Mouse (Mus musculus): Measurements from ENCODE around the gene Hepacam. TPM values are rescaled to one million over a fixed set of nuclear protein-coding genes. Genes with fewer than 3 reads are reported as not detected.
A peak's percentile ranks its signal among the peaks of the same experiment; 100 is the strongest.

Gene Hepacam
- total RNA-seq, 1 experiment: 0.36 TPM

DNA sequence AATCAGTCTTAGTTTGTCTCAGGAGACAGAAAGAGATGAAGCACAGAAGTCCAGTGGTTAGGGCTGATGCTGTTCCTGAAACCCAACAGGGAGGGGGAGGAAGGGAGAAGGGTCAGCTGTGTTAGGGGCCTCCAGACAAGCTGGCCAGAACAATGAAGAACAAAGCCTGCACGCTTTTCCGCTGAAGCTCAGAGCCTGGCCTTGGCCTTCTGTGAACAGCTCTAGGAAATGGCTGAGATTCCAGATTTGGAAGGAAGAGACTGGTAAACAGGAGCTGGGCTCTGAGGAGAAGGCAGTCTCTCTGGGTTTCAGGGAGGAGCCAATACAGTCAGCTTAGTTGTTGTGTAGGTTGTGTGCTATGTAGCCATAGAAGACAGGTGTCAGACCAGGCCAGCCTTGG lies 33.4 kb downstream of the Hepacam start:
- no peak overlapping the region for H3K27ac ChIP-seq (ENCODE audit: insufficient read depth, low read depth, low read length, poor library complexity, severe bottlenecking)
- no peaks in the 10 kb centered on the region for H3K9me3 ChIP-seq (ENCODE audit: control insufficient read depth, insufficient read depth, low read depth, low read length)
- TF ChIP-seq ZC3H11A (IDR thresholded peaks at IDR 0.05; ENCODE audit: borderline replicate concordance, low read depth, low read length): no peak
- no peak for TF ChIP-seq CHD2 (IDR thresholded peaks at IDR 0.05; ENCODE audit: low read depth, low read length)
- TF ChIP-seq MAFK (IDR thresholded peaks at IDR 0.05; ENCODE audit: insufficient read depth, low read depth, low read length): no peak
- no peak for TF ChIP-seq HCFC1 (IDR thresholded peaks at IDR 0.05; ENCODE audit: borderline replicate concordance, insufficient read depth, low read length)
- no peak for TF ChIP-seq ZNF384 (IDR thresholded peaks at IDR 0.05; ENCODE audit: low read depth, low read length)
- H3K9ac ChIP-seq (ENCODE audit: insufficient read depth, low read depth, low read length, poor library complexity, severe bottlenecking): no peak overlapping the region
- no peaks in the 10 kb centered on the region for H3K36me3 ChIP-seq (ENCODE audit: control insufficient read depth, insufficient read depth, low read length, poor library complexity, severe bottlenecking)
- no peak for DNase-seq (ENCODE audit: low read depth, low spot score)
- H3K4me1 ChIP-seq (ENCODE audit: control insufficient read depth in 2 of 2, insufficient read depth in 2 of 2, low read length in 2 of 2, poor library complexity in 1 of 2): peaks cover 0 to 8% of the 10 kb centered on the region in 2 experiments; a peak in 2 of 4 replicates
- H3K4me3 ChIP-seq (ENCODE audit: insufficient read depth in 1 of 2, low read depth in 1 of 2, low read length in 2 of 2, poor library complexity in 1 of 2, severe bottlenecking in 1 of 2): no peak overlapping the region
- in situ Hi-C loops (cut with MboI; ENCODE audit: low sequenced_read_pairs in 2 of 2, unreplicated experiment in 2 of 2): loop anchor here (25.0 kb wide), 3 partner anchors 212 to 537 kb away; partner anchors contain the start of genes Olfr878 (in 1 of the 2) and Spa17 (in 1 of the 2)

DNA sequence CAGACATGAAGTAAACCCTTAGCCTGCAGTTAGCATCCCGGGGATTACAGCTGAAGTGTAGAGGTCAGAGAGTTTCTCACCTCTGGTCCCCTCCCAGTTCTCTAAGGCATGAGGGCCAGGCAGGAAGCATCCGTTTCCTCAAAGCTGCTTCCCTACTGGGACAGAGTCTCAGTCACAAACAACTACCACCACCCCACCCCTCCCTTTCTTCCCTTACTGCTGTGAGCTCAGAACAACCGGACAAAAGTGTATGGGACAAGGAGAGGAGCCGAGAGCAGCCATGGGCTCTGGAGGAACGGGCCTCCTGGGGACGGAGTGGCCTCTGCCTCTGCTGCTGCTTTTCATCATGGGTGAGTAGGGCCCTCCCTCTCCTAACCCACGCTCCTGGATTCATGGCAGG lies 34.7 kb downstream of the Hepacam start, which contains the start of gene Robo4:
Gene Robo4, plus strand, starts transcription at position 96 of the 400 bp plus-strand sequence.
- Histone ChIP-seq H3K27ac (ENCODE audit: insufficient read depth, low read depth, low read length, poor library complexity, severe bottlenecking) (peak within 1 kb of the TSS; percentile 15; the same call in 1 of the 2 replicates), H3K36me3 (ENCODE audit: control insufficient read depth, insufficient read depth, low read length, poor library complexity, severe bottlenecking) (no peaks in the 10 kb centered on the region), H3K4me1 (ENCODE audit: control insufficient read depth in 2 of 2, insufficient read depth in 2 of 2, low read length in 2 of 2, poor library complexity in 1 of 2) (peaks cover 0 to 8% of the 10 kb centered on the region in 2 experiments; a peak in 2 of 4 replicates), H3K4me3 (ENCODE audit: insufficient read depth in 1 of 2, low read depth in 1 of 2, low read length in 2 of 2, poor library complexity in 1 of 2, severe bottlenecking in 1 of 2) (no peak within 1 kb of the TSS; a peak in 1 of 4 replicates), H3K9ac (ENCODE audit: insufficient read depth, low read depth, low read length, poor library complexity, severe bottlenecking) (no peak within 1 kb of the TSS), H3K9me3 (ENCODE audit: control insufficient read depth, insufficient read depth, low read depth, low read length) (no peaks in the 10 kb centered on the region)
- TF ChIP-seq ZNF384 (IDR thresholded peaks at IDR 0.05; ENCODE audit: low read depth, low read length): no peak
- TF ChIP-seq HCFC1 (IDR thresholded peaks at IDR 0.05; ENCODE audit: borderline replicate concordance, insufficient read depth, low read length): no peak
- no peak for TF ChIP-seq ZC3H11A (IDR thresholded peaks at IDR 0.05; ENCODE audit: borderline replicate concordance, low read depth, low read length)
- TF ChIP-seq MAFK (IDR thresholded peaks at IDR 0.05; ENCODE audit: insufficient read depth, low read depth, low read length): no peak
- TF ChIP-seq CHD2 (IDR thresholded peaks at IDR 0.05; ENCODE audit: low read depth, low read length): no peak
- DNase-seq (ENCODE audit: low read depth, low spot score): no peak
- in situ Hi-C loops (cut with MboI; ENCODE audit: low sequenced_read_pairs in 2 of 2, unreplicated experiment in 2 of 2): loop anchor here (25.0 kb wide), 3 partner anchors 210 to 535 kb away; partner anchors contain the start of genes Olfr878 (in 1 of the 2) and Spa17 (in 1 of the 2)

DNA sequence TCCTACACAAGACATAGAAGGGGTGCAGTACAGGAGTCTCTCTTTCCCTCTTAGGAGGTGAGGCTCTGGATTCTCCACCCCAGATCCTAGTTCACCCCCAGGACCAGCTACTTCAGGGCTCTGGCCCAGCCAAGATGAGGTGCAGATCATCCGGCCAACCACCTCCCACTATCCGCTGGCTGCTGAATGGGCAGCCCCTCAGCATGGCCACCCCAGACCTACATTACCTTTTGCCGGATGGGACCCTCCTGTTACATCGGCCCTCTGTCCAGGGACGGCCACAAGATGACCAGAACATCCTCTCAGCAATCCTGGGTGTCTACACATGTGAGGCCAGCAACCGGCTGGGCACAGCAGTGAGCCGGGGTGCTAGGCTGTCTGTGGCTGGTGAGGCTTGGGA lies 35.4 kb downstream of the Hepacam start:
- TF ChIP-seq ZC3H11A (IDR thresholded peaks at IDR 0.05; ENCODE audit: borderline replicate concordance, low read depth, low read length): no peak
- TF ChIP-seq ZNF384 (IDR thresholded peaks at IDR 0.05; ENCODE audit: low read depth, low read length): no peak
- no peak for TF ChIP-seq HCFC1 (IDR thresholded peaks at IDR 0.05; ENCODE audit: borderline replicate concordance, insufficient read depth, low read length)
- no peak for TF ChIP-seq MAFK (IDR thresholded peaks at IDR 0.05; ENCODE audit: insufficient read depth, low read depth, low read length)
- no peak for TF ChIP-seq CHD2 (IDR thresholded peaks at IDR 0.05; ENCODE audit: low read depth, low read length)
- Histone ChIP-seq H3K27ac (ENCODE audit: insufficient read depth, low read depth, low read length, poor library complexity, severe bottlenecking) (no peak overlapping the region), H3K9ac (ENCODE audit: insufficient read depth, low read depth, low read length, poor library complexity, severe bottlenecking) (no peak overlapping the region), H3K4me3 (ENCODE audit: insufficient read depth in 1 of 2, low read depth in 1 of 2, low read length in 2 of 2, poor library complexity in 1 of 2, severe bottlenecking in 1 of 2) (no peak overlapping the region; a peak in 1 of 4 replicates), H3K9me3 (ENCODE audit: control insufficient read depth, insufficient read depth, low read depth, low read length) (no peaks in the 10 kb centered on the region), H3K36me3 (ENCODE audit: control insufficient read depth, insufficient read depth, low read length, poor library complexity, severe bottlenecking) (no peaks in the 10 kb centered on the region), H3K4me1 (ENCODE audit: control insufficient read depth in 2 of 2, insufficient read depth in 2 of 2, low read length in 2 of 2, poor library complexity in 1 of 2) (peaks cover 0 to 8% of the 10 kb centered on the region in 2 experiments; a peak in 2 of 4 replicates)
- in situ Hi-C loops (cut with MboI; ENCODE audit: low sequenced_read_pairs in 2 of 2, unreplicated experiment in 2 of 2): loop anchor here (25.0 kb wide), 3 partner anchors 210 to 535 kb away; partner anchors contain the start of genes Olfr878 (in 1 of the 2) and Spa17 (in 1 of the 2)
- DNase-seq (ENCODE audit: low read depth, low spot score): no peak

DNA sequence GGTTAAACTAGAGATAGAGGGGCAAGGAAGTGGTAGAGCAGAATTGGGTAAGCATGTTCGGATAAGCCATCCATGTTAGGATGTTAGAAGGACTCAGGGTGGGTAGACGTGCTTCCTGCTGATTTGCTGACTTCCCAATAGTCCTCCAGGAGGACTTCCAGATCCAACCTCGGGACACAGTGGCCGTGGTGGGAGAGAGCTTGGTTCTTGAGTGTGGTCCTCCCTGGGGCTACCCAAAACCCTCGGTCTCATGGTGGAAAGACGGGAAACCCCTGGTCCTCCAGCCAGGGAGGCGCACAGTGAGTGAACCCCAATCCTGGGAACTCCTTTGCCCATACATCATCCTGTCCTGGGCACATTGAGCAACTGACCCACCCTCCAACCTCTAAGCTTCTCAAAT lies 35.9 kb downstream of the Hepacam start:
- Histone ChIP-seq H3K4me3 (ENCODE audit: insufficient read depth in 1 of 2, low read depth in 1 of 2, low read length in 2 of 2, poor library complexity in 1 of 2, severe bottlenecking in 1 of 2) (no peak overlapping the region), H3K9ac (ENCODE audit: insufficient read depth, low read depth, low read length, poor library complexity, severe bottlenecking) (no peak overlapping the region)
- TF ChIP-seq HCFC1 (IDR thresholded peaks at IDR 0.05; ENCODE audit: borderline replicate concordance, insufficient read depth, low read length) (no peak), ZNF384 (IDR thresholded peaks at IDR 0.05; ENCODE audit: low read depth, low read length) (no peak)

More for the DNA sequence above, 35.9 kb downstream of the Hepacam start:
- no peaks in the 10 kb centered on the region for H3K9me3 ChIP-seq (ENCODE audit: control insufficient read depth, insufficient read depth, low read depth, low read length)
- in situ Hi-C loops (cut with MboI; ENCODE audit: low sequenced_read_pairs in 2 of 2, unreplicated experiment in 2 of 2): loop anchor here (25.0 kb wide), 3 partner anchors 209 to 534 kb away; partner anchors contain the start of genes Olfr878 (in 1 of the 2) and Spa17 (in 1 of the 2)
- peaks cover 0 to 8% of the 10 kb centered on the region in 2 experiments; a peak in 2 of 4 replicates for H3K4me1 ChIP-seq (ENCODE audit: control insufficient read depth in 2 of 2, insufficient read depth in 2 of 2, low read length in 2 of 2, poor library complexity in 1 of 2)
- DNase-seq (ENCODE audit: low read depth, low spot score): no peak
- H3K27ac ChIP-seq (ENCODE audit: insufficient read depth, low read depth, low read length, poor library complexity, severe bottlenecking): no peak overlapping the region
- no peaks in the 10 kb centered on the region for H3K36me3 ChIP-seq (ENCODE audit: control insufficient read depth, insufficient read depth, low read length, poor library complexity, severe bottlenecking)
